ENCODE assay signal across 30 mouse cellular contexts in the genomic region with DNA sequence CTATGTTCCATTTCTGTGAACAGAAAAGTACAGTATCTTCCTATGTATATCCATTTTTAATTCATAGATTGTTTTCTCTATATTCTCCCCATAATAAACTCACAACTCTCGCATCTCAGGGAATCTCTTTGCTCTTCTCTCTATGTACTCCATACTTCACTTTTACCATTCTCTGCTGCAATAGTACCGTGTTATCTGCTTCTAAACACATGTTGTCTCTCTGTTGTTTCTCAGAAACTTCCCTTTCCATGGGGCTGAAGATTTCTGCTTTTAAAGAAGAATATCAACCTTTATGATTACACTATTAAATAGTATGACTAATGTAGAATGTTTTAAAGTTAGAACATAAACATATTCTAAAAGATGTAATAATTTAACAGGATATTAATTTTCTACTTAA.
"Had no signal": no experiment of that assay in that cellular context is flagged by ENCODE, and none has a peak within 500 bp of the region (broad histone marks: within the 10 kb centered on the region; RNA-seq: fewer than 3 reads in every experiment).

No protein-coding gene starts in this region.

- H3K27me3 ChIP-seq: heart, embryonic 12.5 days; heart, embryonic 13.5 days; heart, embryonic 15.5 days; hindbrain, embryonic 12.5 days; hindbrain, embryonic 13.5 days; hindbrain, embryonic 15.5 days; intestine, embryonic 15.5 days; kidney, embryonic 15.5 days had no signal

- H3K36me3 ChIP-seq: heart, embryonic 10.5 days; heart, embryonic 12.5 days; heart, embryonic 13.5 days; heart, embryonic 15.5 days; hindbrain, embryonic 10.5 days; hindbrain, embryonic 12.5 days; hindbrain, embryonic 13.5 days; hindbrain, embryonic 15.5 days; intestine, embryonic 15.5 days; kidney, embryonic 15.5 days had no signal

- H3K9ac ChIP-seq: heart, embryonic 12.5 days; heart, embryonic 13.5 days; heart, embryonic 15.5 days; hindbrain, embryonic 12.5 days; hindbrain, embryonic 13.5 days; hindbrain, embryonic 14.5 days; hindbrain, embryonic 15.5 days; intestine, embryonic 15.5 days; kidney, embryonic 15.5 days had no signal

- H3K27ac ChIP-seq: heart, embryonic 10.5 days; heart, embryonic 13.5 days; heart, embryonic 15.5 days; hindbrain, embryonic 10.5 days; hindbrain, embryonic 12.5 days; hindbrain, embryonic 13.5 days; hindbrain, embryonic 14.5 days; hindbrain, embryonic 15.5 days; hindbrain, postnatal 0 days; intestine, embryonic 15.5 days; kidney, embryonic 15.5 days; kidney, postnatal 0 days; layer of hippocampus, adult 2 months had no signal

- H3K4me3 ChIP-seq: heart, embryonic 10.5 days; heart, embryonic 12.5 days; heart, embryonic 13.5 days; heart, embryonic 15.5 days; hindbrain, embryonic 10.5 days; hindbrain, embryonic 12.5 days; hindbrain, embryonic 13.5 days; hindbrain, embryonic 15.5 days; intestine, embryonic 15.5 days; kidney, embryonic 15.5 days; layer of hippocampus, adult 2 months had no signal

- DNase-seq: heart, postnatal 10 days; heart, postnatal 14 days; heart, postnatal 36 days; heart, postnatal 4 days; kidney, adult 11 months; kidney, adult 18-20 months; kidney, adult 2 months; kidney, adult 8-10 months; kidney, adult 9 months; kidney, postnatal 10 days; kidney, postnatal 14 days; kidney, postnatal 25 days; kidney, postnatal 36 days; kidney, postnatal 4 days; layer of hippocampus, adult 9-11 months; layer of hippocampus, postnatal 36 days had no signal

- H3K9me3 ChIP-seq: heart, embryonic 10.5 days; heart, embryonic 13.5 days; heart, embryonic 15.5 days; hindbrain, embryonic 10.5 days; hindbrain, embryonic 12.5 days; hindbrain, embryonic 13.5 days; hindbrain, embryonic 15.5 days; intestine, embryonic 15.5 days; kidney, embryonic 15.5 days had no signal

- H3K4me1 ChIP-seq: heart, embryonic 10.5 days; heart, embryonic 12.5 days; heart, embryonic 13.5 days; heart, embryonic 15.5 days; hindbrain, embryonic 10.5 days; hindbrain, embryonic 12.5 days; hindbrain, embryonic 13.5 days; hindbrain, embryonic 15.5 days; intestine, embryonic 15.5 days; kidney, embryonic 15.5 days had no signal
